Mouse (Mus musculus): Measurements from ENCODE around the gene Arl4a.

The Arl4a gene

GRCm38 (mm10) chr12:40022344-40022743 lies 15.5 kb downstream of the Arl4a start:
- peaks cover 12% of the 10 kb centered on the region for H3K4me1 ChIP-seq (replicated peaks; ENCODE audit: low read depth, low read length)
- H3K36me3 ChIP-seq (ENCODE audit: insufficient read depth, low read length): no peaks in the 10 kb centered on the region

DNA sequence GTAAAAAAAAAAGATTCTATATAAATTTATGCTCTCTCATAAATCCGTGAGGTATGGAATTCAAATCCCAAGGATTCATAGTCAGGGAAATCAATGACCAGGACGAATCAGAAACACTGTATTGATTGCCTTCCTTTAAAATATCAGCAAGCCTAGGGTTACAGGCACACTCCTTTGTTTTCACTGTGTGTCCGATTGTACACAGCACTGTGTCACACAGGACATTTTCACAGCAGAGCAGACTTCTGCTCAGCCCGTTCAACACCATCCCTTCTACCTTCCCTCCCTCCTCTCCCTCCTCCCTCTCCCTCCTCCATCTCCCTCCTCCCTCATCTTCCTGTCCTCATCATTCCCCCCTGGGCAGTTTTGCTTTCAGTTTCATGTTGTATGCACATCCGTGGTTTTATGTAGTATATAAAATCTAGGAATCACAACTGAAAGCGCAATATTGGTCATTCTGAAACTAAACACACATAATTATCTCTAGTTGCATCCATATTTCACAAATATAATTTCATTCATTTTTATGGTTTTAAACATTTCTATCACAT lies 19.8 kb downstream of the Arl4a start:
- Histone ChIP-seq H3K4me1 (replicated peaks; ENCODE audit: low read depth, low read length) (peaks cover 38% of the 10 kb centered on the region), H3K36me3 (ENCODE audit: insufficient read depth, low read length) (no peaks in the 10 kb centered on the region)
- TF ChIP-seq CTCF (conservative IDR thresholded peaks at IDR 0.05; ENCODE audit: low read length) (no peak), NANOG (IDR thresholded peaks at IDR 0.05; ENCODE audit: borderline replicate concordance, low read length) (no peak), POU5F1 (IDR thresholded peaks at IDR 0.05; ENCODE audit: borderline replicate concordance, low read length) (no peak)

More at GRCm38 (mm10) chr12:40022344-40022743, 15.5 kb downstream of the Arl4a start:
- TF ChIP-seq POU5F1 (IDR thresholded peaks at IDR 0.05; ENCODE audit: borderline replicate concordance, low read length) (no peak), CTCF (conservative IDR thresholded peaks at IDR 0.05; ENCODE audit: low read length) (no peak), NANOG (IDR thresholded peaks at IDR 0.05; ENCODE audit: borderline replicate concordance, low read length) (no peak)
- no peak overlapping the region for H3K4me3 ChIP-seq (replicated peaks; ENCODE audit: low read length)
- H3K9me3 ChIP-seq (ENCODE audit: low read length): no peaks in the 10 kb centered on the region
- no peaks in the 10 kb centered on the region for H3K27me3 ChIP-seq (ENCODE audit: insufficient read depth, low read length)

GRCm38 (mm10) chr12:40016648-40017460 lies 21.0 kb downstream of the Arl4a start:
- Histone ChIP-seq H3K27me3 (ENCODE audit: insufficient read depth, low read length) (no peaks in the 10 kb centered on the region), H3K4me1 (replicated peaks; ENCODE audit: low read depth, low read length) (peaks cover 36% of the 10 kb centered on the region), H3K9me3 (ENCODE audit: low read length) (no peaks in the 10 kb centered on the region), H3K4me3 (replicated peaks; ENCODE audit: low read length) (peak overlapping the region; percentile 48), H3K36me3 (ENCODE audit: insufficient read depth, low read length) (no peaks in the 10 kb centered on the region)
- TF ChIP-seq CTCF (conservative IDR thresholded peaks at IDR 0.05; ENCODE audit: low read length): no peak
- TF ChIP-seq NANOG (IDR thresholded peaks at IDR 0.05; ENCODE audit: borderline replicate concordance, low read length): no peak
- no peak for TF ChIP-seq POU5F1 (IDR thresholded peaks at IDR 0.05; ENCODE audit: borderline replicate concordance, low read length)

More for the DNA sequence above, 19.8 kb downstream of the Arl4a start:
- Histone ChIP-seq H3K9me3 (ENCODE audit: low read length) (no peaks in the 10 kb centered on the region), H3K27me3 (ENCODE audit: insufficient read depth, low read length) (no peaks in the 10 kb centered on the region), H3K4me3 (replicated peaks; ENCODE audit: low read length) (no peak overlapping the region)

- Histone ChIP-seq H3K4me3 (replicated peaks; ENCODE audit: low read length) (peak overlapping the region; percentile 20; the same call in 1 of the 2 replicates), H3K27me3 (ENCODE audit: insufficient read depth, low read length) (no peaks in the 10 kb centered on the region), H3K9me3 (ENCODE audit: low read length) (no peaks in the 10 kb centered on the region), H3K4me1 (replicated peaks; ENCODE audit: low read depth, low read length) (peaks cover 28% of the 10 kb centered on the region), H3K36me3 (ENCODE audit: insufficient read depth, low read length) (no peaks in the 10 kb centered on the region)
- TF ChIP-seq NANOG (IDR thresholded peaks at IDR 0.05; ENCODE audit: borderline replicate concordance, low read length) (no peak), POU5F1 (IDR thresholded peaks at IDR 0.05; ENCODE audit: borderline replicate concordance, low read length) (no peak), CTCF (conservative IDR thresholded peaks at IDR 0.05; ENCODE audit: low read length) (no peak)
These were observed 21.8 kb downstream of the Arl4a start for GRCm38 (mm10) chr12:40016068-40016467.

GRCm38 (mm10) chr12:40009866-40010265 lies 28.0 kb downstream of the Arl4a start:
- Histone ChIP-seq H3K36me3 (ENCODE audit: insufficient read depth, low read length) (no peaks in the 10 kb centered on the region), H3K9me3 (ENCODE audit: low read length) (no peaks in the 10 kb centered on the region), H3K4me3 (replicated peaks; ENCODE audit: low read length) (no peak overlapping the region), H3K4me1 (replicated peaks; ENCODE audit: low read depth, low read length) (peaks cover 19% of the 10 kb centered on the region), H3K27me3 (ENCODE audit: insufficient read depth, low read length) (no peaks in the 10 kb centered on the region)
- TF ChIP-seq NANOG (IDR thresholded peaks at IDR 0.05; ENCODE audit: borderline replicate concordance, low read length): no peak
- no peak for TF ChIP-seq POU5F1 (IDR thresholded peaks at IDR 0.05; ENCODE audit: borderline replicate concordance, low read length)
- TF ChIP-seq CTCF (conservative IDR thresholded peaks at IDR 0.05; ENCODE audit: low read length): no peak

- no peak for TF ChIP-seq POU5F1 (IDR thresholded peaks at IDR 0.05; ENCODE audit: borderline replicate concordance, low read length)
- TF ChIP-seq NANOG (IDR thresholded peaks at IDR 0.05; ENCODE audit: borderline replicate concordance, low read length): no peak
- TF ChIP-seq CTCF (conservative IDR thresholded peaks at IDR 0.05; ENCODE audit: low read length): no peak
- no peaks in the 10 kb centered on the region for H3K9me3 ChIP-seq (ENCODE audit: low read length)
- no peaks in the 10 kb centered on the region for H3K27me3 ChIP-seq (ENCODE audit: insufficient read depth, low read length)
- no peak overlapping the region for H3K4me3 ChIP-seq (replicated peaks; ENCODE audit: low read length)
- H3K4me1 ChIP-seq (replicated peaks; ENCODE audit: low read depth, low read length): peaks cover 13% of the 10 kb centered on the region
- H3K36me3 ChIP-seq (ENCODE audit: insufficient read depth, low read length): no peaks in the 10 kb centered on the region
These were observed 29.4 kb downstream of the Arl4a start for GRCm38 (mm10) chr12:40008459-40008858.

DNA sequence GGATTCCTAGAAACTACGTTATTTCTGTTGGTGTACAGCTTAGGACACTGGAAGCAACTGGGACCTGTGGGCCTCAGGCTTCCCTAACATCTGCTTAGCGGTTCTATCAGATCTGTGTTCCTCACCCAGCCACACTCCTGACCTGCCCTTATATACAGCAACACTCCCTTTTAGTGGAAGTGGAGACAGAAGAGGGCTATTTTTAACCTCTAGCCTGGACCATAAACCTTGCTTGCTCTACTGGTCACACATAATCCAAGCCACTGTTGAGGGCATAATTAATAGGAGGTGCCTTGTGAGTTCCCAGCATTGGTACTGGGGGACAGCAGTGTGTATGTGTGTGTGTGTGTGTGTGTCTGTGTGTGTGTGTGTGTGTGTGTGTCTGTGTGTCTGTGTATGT lies 33.1 kb downstream of the Arl4a start:
- H3K27me3 ChIP-seq (ENCODE audit: insufficient read depth, low read length): no peaks in the 10 kb centered on the region
- TF ChIP-seq CTCF (conservative IDR thresholded peaks at IDR 0.05; ENCODE audit: low read length) (no peak), NANOG (IDR thresholded peaks at IDR 0.05; ENCODE audit: borderline replicate concordance, low read length) (no peak), POU5F1 (IDR thresholded peaks at IDR 0.05; ENCODE audit: borderline replicate concordance, low read length) (no peak)
- no peaks in the 10 kb centered on the region for H3K9me3 ChIP-seq (ENCODE audit: low read length)
- peaks cover 19% of the 10 kb centered on the region for H3K4me1 ChIP-seq (replicated peaks; ENCODE audit: low read depth, low read length)
- H3K36me3 ChIP-seq (ENCODE audit: insufficient read depth, low read length): peaks cover 11% of the 10 kb centered on the region; the same call in 1 of the 2 replicates
- no peak overlapping the region for H3K4me3 ChIP-seq (replicated peaks; ENCODE audit: low read length)

DNA sequence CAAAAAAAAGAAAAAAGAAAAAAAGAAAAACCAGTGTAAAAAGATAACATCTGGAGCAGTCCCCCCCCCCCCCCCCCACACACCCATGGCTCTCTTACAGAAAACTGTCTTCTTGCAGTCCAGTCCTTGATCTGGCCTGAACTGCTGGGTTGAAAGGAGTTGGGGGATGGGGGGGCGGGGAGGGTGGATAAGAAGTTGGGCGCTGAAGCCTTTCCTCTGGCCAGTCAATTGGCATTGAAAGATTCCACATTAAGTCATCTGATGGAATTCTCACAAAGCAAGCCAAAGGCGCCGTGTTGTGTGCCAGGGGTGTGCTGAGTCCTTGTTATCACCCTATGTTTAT lies 39.0 kb downstream of the Arl4a start:
- TF ChIP-seq CTCF (conservative IDR thresholded peaks at IDR 0.05; ENCODE audit: low read length): no peak
- TF ChIP-seq NANOG (IDR thresholded peaks at IDR 0.05; ENCODE audit: borderline replicate concordance, low read length): no peak
- no peak for TF ChIP-seq POU5F1 (IDR thresholded peaks at IDR 0.05; ENCODE audit: borderline replicate concordance, low read length)
- H3K27me3 ChIP-seq (ENCODE audit: insufficient read depth, low read length): no peaks in the 10 kb centered on the region
- H3K36me3 ChIP-seq (ENCODE audit: insufficient read depth, low read length): peaks cover 11% of the 10 kb centered on the region; the same call in 1 of the 2 replicates
- H3K4me1 ChIP-seq (replicated peaks; ENCODE audit: low read depth, low read length): peaks cover 65% of the 10 kb centered on the region
- H3K4me3 ChIP-seq (replicated peaks; ENCODE audit: low read length): peak overlapping the region; percentile 65
- H3K9me3 ChIP-seq (ENCODE audit: low read length): no peaks in the 10 kb centered on the region
